Mouse (Mus musculus) thymus, postnatal 10 days (tissue): ENCODE measurements at regions not wholly inside any gene's neighbourhood (a gene's known extent, or its start where the extent isn't known, plus 50 kb on each side); places are given as distances from the start of the nearest gene placed in this dataset.

Experiments
- DNase-seq, 2 experiments: peaks; one replicate each; pipeline ENCODE4 v3.0.0; 2021; ENCODE audit warnings: low spot score in 2 of 2

DNA sequence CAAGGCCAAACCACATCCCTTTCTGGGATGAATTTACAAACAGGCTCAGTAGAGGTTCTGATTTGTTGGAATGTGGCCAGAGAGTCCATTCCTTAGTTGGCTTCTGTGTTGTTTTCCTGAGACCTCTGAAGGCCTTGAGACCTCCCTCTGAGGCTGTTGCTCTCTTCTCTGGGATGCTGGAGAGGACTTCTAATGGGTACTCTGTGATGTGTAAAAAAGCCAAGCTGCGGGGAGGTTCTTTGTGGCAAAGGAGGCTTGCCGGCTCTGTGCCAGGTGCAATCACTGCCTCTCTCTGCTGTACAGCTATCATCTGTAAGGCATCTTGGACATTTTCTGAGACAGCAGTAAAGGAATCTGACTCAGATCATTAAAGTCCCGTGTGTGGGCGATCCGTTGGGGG, 192.3 kb downstream of the Gm5447 start:
- no peak for DNase-seq

GRCm38 (mm10) chr13:31168854-31169253, 194.8 kb downstream of the Gm5447 start:
- no peak for DNase-seq

DNA sequence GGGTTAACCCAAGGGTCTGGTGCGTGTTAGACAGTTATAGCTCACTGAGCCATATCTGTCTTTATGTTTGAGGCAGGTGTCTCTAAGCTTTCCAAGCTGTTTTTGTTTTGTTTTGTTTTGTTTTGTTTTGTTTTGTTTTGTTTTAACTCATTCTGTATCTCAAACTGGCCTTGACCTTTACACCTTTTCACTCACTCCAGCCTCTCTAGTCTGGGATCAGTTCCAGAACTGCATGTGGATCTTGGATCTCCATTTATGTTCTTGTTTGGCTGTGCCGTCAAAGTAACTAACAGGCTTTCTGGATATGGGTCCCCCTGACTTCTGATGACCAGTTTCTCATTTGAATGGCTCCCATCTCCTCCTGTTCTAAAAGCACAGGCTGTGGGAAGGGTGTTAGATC, 197.7 kb downstream of the Gm5447 start:
- DNase-seq = no peak

DNA sequence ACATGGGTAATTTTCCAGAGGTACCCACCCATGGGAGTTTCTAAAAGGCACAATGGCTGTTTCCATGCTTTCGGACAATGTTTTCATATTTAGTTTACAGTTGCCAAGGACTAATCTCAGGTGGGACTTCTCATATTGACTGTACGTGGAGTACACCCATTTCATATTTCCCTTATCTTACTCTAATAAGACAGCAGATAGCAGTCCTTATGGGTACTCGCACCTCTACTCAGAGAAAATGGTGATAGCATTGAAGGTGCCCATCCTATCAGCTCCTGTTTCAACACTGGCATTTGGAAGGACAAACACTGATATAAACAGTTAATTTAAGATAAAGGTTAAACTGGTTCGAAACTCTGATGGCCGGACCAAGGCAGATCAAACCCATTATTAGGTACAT, 198.6 kb downstream of the Gm5447 start:
- DNase-seq = no peak

DNA sequence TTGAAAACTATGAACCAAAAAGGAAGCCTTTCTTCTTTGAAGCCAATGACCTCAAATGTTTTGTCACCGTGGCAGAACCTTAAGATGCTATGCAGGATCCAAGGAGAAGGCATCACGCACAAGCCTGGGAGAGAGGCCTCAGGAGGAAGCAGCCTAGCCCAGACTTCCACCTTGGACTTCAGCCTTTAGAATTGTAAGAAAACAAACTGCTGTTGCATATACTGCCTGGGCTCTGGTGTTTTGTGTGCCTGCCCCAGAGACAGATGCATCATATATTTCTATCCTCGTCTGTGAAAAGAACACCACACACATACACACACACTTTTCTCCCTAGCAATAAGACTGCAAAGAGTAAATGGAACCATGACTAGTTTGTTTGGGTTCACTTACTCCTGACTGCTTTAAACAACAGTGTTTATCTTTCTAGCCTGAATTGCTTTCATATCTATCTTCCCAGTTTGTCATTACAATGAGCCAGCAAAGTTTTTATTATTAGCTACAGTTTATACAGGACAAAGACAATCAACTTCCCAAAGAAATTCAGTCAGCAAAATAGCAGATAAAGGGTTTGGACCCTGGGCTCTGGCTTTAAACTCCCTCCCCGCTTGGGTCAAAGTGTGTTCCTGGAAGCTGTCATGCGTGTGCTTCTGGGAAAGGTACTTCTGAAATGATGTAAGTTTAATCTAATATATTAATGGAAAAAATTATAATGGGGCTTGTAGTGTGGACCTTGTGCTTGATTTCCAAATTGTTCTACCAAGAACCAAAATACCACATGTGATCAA, 204.2 kb downstream of the Gm5447 start:
- DNase-seq = no peak

DNA sequence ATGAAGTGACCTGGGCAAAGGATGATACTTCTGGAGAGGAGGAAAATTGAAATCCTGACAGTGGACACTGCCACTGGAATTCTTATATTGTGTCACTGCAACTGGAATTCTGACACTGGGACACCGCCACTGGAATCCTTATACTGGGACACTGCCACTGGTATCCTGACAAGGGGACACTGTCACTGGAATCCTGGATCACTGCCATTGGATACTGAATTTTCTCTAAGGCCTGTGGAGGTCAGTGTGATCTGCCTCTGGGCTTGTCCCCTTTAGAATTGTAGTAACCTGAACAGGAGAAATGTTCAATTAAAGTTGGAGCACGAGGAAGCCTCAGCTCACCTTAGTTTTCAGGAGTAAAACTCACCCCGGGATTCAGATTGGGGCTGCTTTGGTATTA, 205.0 kb downstream of the Gm5447 start:
- DNase-seq = no peak

DNA sequence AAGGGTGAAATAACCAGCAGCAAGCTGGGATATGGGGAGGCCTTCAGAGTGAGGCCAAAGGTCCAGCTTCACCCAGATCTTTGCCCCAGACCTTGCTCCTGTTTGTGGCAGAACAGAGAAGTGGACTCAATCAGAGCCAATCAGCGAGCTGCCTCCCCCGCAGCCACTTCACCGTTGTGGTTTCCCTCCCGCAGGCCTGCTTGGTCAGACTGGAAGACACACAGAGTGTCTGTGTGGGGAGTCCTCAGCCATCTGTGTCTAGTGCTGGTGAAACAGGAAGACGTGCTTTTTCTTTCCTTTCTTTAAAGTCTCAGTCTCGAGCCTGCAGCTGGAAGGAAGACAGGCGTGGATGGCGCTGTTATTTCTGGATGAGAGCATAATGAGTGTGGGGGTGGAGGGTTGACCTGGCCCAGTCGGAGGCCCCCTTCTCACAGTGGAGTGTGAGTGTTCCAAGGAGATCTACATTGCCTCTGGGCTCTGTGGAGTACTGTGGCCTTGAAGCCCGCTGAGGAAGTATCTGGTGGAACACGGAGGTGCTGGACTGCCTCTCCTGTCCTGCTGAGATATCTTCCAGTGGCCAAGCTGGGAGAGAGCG, 205.5 kb downstream of the Gm5447 start:
- DNase-seq = no peak

- DNase-seq = no peak
Measured at GRCm38 (mm10) chr13:31181530-31181929, 207.5 kb downstream of the Gm5447 start.

GRCm38 (mm10) chr13:31184845-31185834, 211.1 kb downstream of the Gm5447 start:
- DNase-seq = no peak

DNA sequence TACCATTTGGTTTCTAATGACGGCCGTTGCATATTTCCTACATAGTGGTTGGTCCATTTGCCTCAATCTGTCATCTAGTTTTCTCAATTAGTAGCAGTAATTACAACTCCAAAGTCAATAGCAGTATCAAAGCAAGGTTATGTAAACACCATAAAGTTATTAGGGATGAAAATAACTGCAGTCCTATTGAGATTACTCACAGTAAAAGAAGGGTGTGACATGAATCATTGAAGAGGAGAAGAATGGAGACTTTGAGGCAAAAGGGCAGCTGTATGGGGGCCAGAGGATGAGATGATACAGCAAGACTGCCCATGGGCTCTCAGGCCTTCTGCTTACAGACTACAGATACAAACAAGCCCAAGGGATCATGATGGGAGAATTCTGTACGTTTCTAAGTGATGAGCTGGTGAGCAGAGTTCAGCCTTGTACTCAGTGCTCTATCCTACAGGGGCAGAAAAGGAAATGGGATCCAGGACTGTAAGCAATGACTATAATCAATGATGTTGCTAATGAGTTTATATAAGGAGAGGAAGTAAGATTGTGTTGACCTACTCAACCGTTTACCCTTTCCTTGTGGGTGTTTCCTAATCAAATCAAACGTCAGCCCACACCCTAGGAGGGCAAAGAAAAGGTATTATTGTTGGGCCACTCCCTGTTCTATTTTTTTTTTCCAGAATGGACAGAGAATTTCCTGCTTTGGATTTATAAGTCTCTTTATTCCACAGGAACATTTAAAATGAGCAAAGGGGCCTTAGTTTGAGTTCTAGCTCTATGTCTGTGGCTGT, 213.0 kb downstream of the Gm5447 start:
- no peak for DNase-seq

DNA sequence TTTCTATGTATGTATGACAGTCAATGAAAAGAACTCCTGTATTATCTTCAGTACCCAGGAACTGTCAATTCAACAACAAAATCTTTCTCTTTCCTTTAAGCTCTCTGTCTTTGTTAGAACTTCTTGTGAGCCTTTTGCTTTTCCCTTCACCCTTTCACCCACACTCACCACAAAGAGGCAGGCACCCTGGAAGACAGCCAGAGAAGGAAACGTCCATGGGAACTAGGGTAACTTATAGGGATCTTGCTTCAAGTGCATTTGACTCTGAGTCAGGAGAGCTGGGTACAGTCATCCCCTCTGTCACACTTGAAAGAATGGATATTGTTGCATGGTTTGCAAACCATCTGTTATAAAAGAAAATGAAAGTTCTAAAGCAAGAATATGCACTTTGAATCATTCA, 215.1 kb downstream of the Gm5447 start:
- DNase-seq = no peak

GRCm38 (mm10) chr13:31190036-31190435, 216.0 kb downstream of the Gm5447 start:
- DNase-seq = no peak

GRCm38 (mm10) chr13:31191344-31192139, 217.5 kb downstream of the Gm5447 start:
- DNase-seq = no peak

DNA sequence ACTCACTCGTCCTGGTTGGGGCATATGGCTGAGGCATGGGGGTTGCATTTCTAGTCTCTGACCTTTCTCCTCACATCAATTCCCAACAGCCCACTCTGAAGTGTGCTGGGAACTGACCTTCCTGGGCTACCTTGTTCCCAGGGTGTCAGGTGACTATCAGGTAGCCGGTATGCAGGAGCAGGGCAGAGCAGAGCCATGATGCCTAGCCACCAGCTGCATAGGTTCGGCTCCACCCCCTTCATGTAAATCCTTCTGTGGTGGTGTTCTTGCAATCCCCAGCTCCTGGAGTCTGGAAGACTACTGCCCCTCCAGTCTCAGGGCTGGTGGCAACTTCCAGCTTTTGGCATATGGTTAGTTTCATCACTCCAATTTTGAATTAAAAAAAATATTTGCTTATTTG, 221.0 kb downstream of the Gm5447 start:
- no peak for DNase-seq

GRCm38 (mm10) chr13:31196546-31196945, 222.5 kb downstream of the Gm5447 start:
- no peak for DNase-seq

DNA sequence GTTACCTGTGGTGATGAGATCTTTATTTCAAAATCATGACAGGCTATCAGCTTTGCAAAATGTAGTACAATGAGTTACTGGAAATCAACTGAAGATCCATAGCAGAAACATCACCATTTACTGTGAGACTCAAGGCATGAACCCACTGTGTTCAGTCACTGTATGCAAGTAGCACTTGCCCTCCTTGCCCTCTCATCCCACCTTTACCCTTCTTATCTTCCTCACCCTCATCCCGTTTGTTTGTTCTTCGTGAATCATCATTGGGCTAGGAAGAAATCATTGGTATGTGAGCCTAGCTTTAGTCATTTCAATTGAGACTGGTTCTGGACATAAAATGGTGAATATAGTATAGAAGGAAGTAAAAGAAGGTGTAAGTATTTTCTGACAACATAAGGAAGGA, 223.6 kb downstream of the Gm5447 start:
- no peak for DNase-seq

- DNase-seq = no peak
Measured at GRCm38 (mm10) chr13:31199384-31199783, 225.4 kb downstream of the Gm5447 start.

DNA sequence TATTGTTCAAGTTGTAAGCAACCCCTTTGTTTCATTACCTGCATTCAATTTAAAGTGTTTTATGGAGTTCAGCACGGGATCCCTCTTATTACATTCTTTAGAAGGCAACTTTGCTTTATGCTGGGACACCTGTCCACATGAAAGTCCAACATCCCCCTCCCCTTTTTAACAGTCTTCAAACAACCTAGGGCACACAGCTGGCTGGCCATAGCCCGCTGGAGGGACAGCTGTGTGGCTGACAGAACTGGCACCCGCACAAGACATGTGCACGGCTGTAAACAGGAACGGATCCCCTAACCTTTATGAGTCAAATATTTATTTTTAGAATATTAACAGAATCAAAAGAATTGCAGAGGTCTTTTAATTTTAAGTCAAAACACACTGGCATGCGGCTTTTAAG, 230.1 kb downstream of the Gm5447 start:
- no peak for DNase-seq

DNA sequence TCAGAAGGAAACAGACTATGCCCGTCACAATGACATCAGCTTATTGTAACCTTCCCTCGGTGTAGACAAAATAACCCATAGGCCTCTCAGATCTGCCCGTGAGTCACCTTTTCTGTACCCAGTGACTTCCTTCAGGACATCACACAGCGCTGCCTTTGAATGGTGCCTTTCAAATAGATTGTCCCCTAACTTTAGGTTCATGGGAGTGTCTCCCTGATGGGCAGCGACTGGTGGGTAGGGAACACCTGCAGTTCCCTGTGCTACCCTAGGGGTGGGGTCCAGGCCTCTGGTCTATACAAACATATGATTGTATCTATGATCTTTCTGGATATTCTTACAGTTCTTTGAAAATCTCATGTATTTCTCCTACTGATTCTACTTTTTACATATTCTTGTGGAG, 232.4 kb downstream of the Gm5447 start:
- DNase-seq = no peak

- no peak for DNase-seq
Measured at GRCm38 (mm10) chr13:31207709-31208108, 233.7 kb downstream of the Gm5447 start.

GRCm38 (mm10) chr13:31223016-31223415, 249.0 kb downstream of the Gm5447 start:
- DNase-seq = no peak
